Mouse (Mus musculus) gonadal fat pad, adult 2 months (tissue): ENCODE results near the gene Mrpl16. TPM values are rescaled to one million over a fixed set of nuclear protein-coding genes. Genes with fewer than 3 reads are reported as not detected.

Experiments used
- polyA plus RNA-seq: library from polyadenylated mRNA; depleted of rRNA; stranded (reverse); fragments of >200 nt; gene quantifications from 2 replicates; pipeline ENCODE4 v1.2.3, GENCODE M21; 2012; rRNA removed

The Mrpl16 gene
- polyA plus RNA-seq, 1 experiment: 17.4 TPM

Other genes with a start within 250 kb of the Mrpl16 start
- 14.1 and 14.6 TPM in 2 replicates for gene Ms4a4d, start 233.6 kb upstream of the Mrpl16 start, polyA plus RNA-seq
- gene Ms4a6d, start 165.5 kb upstream of the Mrpl16 start, polyA plus RNA-seq: 3.0 and 6.3 TPM in 2 replicates
- gene Ms4a2, start 146.7 kb upstream of the Mrpl16 start, polyA plus RNA-seq: not detected in 2 replicates
- not detected in 2 replicates for gene Ms4a3, start 129.5 kb upstream of the Mrpl16 start, polyA plus RNA-seq
- not detected in 2 replicates for gene Oosp2, start 109.8 kb upstream of the Mrpl16 start, polyA plus RNA-seq
- not detected in 2 replicates for gene Oosp1, start 79.2 kb upstream of the Mrpl16 start, polyA plus RNA-seq
- not detected in 2 replicates for gene Oosp3, start 73.3 kb upstream of the Mrpl16 start, polyA plus RNA-seq
- not detected in 2 replicates for gene Gif, start 22.8 kb upstream of the Mrpl16 start, polyA plus RNA-seq
- gene Stx3, start 49.0 kb downstream of the Mrpl16 start, polyA plus RNA-seq: 11.5 and 15.0 TPM in 2 replicates
- not detected in 2 replicates for gene Olfr1417, start 68.8 kb downstream of the Mrpl16 start, polyA plus RNA-seq
- gene Olfr1418, start 90.7 kb downstream of the Mrpl16 start, polyA plus RNA-seq: not detected in 2 replicates
- not detected in 2 replicates for gene Olfr1419, start 104.7 kb downstream of the Mrpl16 start, polyA plus RNA-seq
- not detected in 2 replicates for gene Olfr1420, start 116.2 kb downstream of the Mrpl16 start, polyA plus RNA-seq
- gene Patl1, start 142.0 kb downstream of the Mrpl16 start, polyA plus RNA-seq: 10.4 and 14.2 TPM in 2 replicates
- gene Osbp, start 195.6 kb downstream of the Mrpl16 start, polyA plus RNA-seq: 29.8 and 33.9 TPM in 2 replicates